Mouse (Mus musculus) small intestine, adult 2 months (tissue): ENCODE results near the gene H2al1h.
"Not testable (repeated sequence)": the region's sequence is repeated elsewhere in the genome, so short reads cannot be mapped to it uniquely, and the experiment has no call there.

Experiments
- CTCF ChIP-seq: fragments of 200-500 bp; IDR thresholded peaks from 2 replicates; pipeline ENCODE4 v1.5.1; 2012; ENCODE audit warnings: low read depth, mild to moderate bottlenecking, control low read depth, inconsistent platforms, low read length, moderate library complexity, mixed read lengths; ENCODE audit not compliant: insufficient replicate concordance, insufficient read length; ENCODE audit errors: extremely low read depth
- POLR2A ChIP-seq: fragments of 200-500 bp; IDR thresholded peaks from 2 replicates; pipeline ENCODE4 v1.6.1; 2012; ENCODE audit warnings: low read depth, mild to moderate bottlenecking, control low read depth, inconsistent platforms, low read length, moderate library complexity

DNA sequence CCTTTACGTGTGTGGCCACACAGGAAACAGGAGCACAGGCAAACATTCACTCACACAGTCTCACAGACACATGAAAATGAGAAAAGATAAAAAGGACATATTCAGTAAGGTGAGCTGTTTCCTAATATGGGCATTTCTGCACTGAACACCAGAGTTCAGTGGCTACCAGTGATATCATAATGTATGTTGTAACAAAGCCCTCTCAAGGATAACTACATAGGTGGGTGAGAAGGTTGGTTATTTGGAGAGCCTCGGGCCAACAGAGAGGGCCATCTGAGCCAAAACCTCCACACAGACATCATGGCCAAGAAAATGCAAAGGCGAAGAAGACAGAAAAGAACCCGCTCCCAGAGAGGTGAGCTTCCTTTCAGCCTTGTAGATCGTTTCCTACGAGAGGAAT, 12.8 kb upstream of the H2al1h start, which contains the start of gene H2al1d:
- TF ChIP-seq CTCF, POLR2A: not testable (repeated sequence)
